Mouse (Mus musculus) bone marrow macrophage, adult 2 months (primary cell): Measurements from ENCODE around the gene 1110032F04Rik.

Experiments
- CTCF ChIP-seq: IDR thresholded peaks from 2 replicates; pipeline ENCODE4 v1.5.1; 2012; ENCODE audit warnings: low read depth, mild to moderate bottlenecking, low read length, moderate library complexity
- POLR2A ChIP-seq: IDR thresholded peaks from 2 replicates; pipeline ENCODE4 v1.6.1; 2012; ENCODE audit warnings: mild to moderate bottlenecking, low read depth, low read length, borderline replicate concordance

- TF ChIP-seq CTCF (no peak), POLR2A (no peak)
These were observed 45.3 kb upstream of the 1110032F04Rik start for GRCm38 (mm10) chr3:68823876-68824764.
